Mouse (Mus musculus) midbrain, embryonic 10.5 days (tissue): ENCODE data around the gene Rasip1. TPM values are rescaled to one million over a fixed set of nuclear protein-coding genes. Genes with fewer than 3 reads are reported as not detected.
"Not testable (repeated sequence)": the region's sequence is repeated elsewhere in the genome, so short reads cannot be mapped to it uniquely, and the experiment has no call there.

Source experiments
- DNase-seq: peaks from one replicate; pipeline ENCODE4 v3.0.0-alpha.2; 2017; ENCODE audit warnings: low spot score
- H3K27ac ChIP-seq: fragments of 300-500 bp; sonication (generic); replicated peaks from 2 replicates; pipeline ENCODE4 v1.5.1; 2016; ENCODE audit warnings: mild to moderate bottlenecking
- H3K27me3 ChIP-seq: fragments of 300-500 bp; sonication (generic); 2 replicates; pipeline ENCODE4 v1.6.1; 2016; ENCODE audit warnings: low read depth, mild to moderate bottlenecking; ENCODE audit not compliant: poor library complexity, severe bottlenecking
- H3K36me3 ChIP-seq: fragments of 300-500 bp; sonication (generic); 2 replicates; pipeline ENCODE4 v1.6.1; 2016; ENCODE audit warnings: mild to moderate bottlenecking, moderate library complexity
- H3K4me1 ChIP-seq: fragments of 300-500 bp; sonication (generic); 2 replicates; pipeline ENCODE4 v1.6.1; 2016
- H3K4me3 ChIP-seq: fragments of 300-500 bp; sonication (generic); 2 replicates; pipeline ENCODE4 v1.5.1; 2016; ENCODE audit warnings: mild to moderate bottlenecking, moderate library complexity
- H3K9me3 ChIP-seq: fragments of 300-500 bp; sonication (generic); replicated peaks from 2 replicates; pipeline ENCODE4 v1.6.1; 2016; ENCODE audit warnings: mild to moderate bottlenecking
- WGBS: fragments of 180-500 bp; shearing (Covaris S2); methylation state at CpG from one replicate; pipeline ENCODE4 v1.1.7; 2016; 5-methylcytosine and 5-hydroxymethylcytosine counted together
- polyA plus RNA-seq: library from polyadenylated mRNA; unstranded; fragments of >200 nt; fragmentation: Nextera tagmentation; extraction: Ambion mirVana; gene quantifications from 2 replicates; pipeline ENCODE4 v1.2.1, GENCODE M21; 2016

Rasip1 gene
- polyA plus RNA-seq, 1 experiment from 2014 or later = 4.8 TPM

GRCm38 (mm10) chr7:45641391-45642040, 14.2 kb downstream of the Rasip1 start:
- peak overlapping the region; percentile 24 for H3K27ac ChIP-seq

GRCm38 (mm10) chr7:45642083-45642482, 14.8 kb downstream of the Rasip1 start:
- WGBS = 87% methylated on average over 5 of the region's 5 CpGs
- Histone ChIP-seq H3K27ac (peak overlapping the region; percentile 24; the same call in 1 of the 2 replicates), H3K4me1 (peaks cover 72% of the 10 kb centered on the region)

More at GRCm38 (mm10) chr7:45641391-45642040, 14.2 kb downstream of the Rasip1 start:
- peaks cover 5% of the 10 kb centered on the region for H3K36me3 ChIP-seq
- WGBS = 74% methylated on average over 17 of the region's 17 CpGs
- no peaks in the 10 kb centered on the region for H3K9me3 ChIP-seq
- no peak for DNase-seq
- peaks cover 72% of the 10 kb centered on the region for H3K4me1 ChIP-seq
- H3K27me3 ChIP-seq = peaks cover 29% of the 10 kb centered on the region
- peak overlapping the region; percentile 3; the same call in 1 of the 2 replicates for H3K4me3 ChIP-seq

DNA sequence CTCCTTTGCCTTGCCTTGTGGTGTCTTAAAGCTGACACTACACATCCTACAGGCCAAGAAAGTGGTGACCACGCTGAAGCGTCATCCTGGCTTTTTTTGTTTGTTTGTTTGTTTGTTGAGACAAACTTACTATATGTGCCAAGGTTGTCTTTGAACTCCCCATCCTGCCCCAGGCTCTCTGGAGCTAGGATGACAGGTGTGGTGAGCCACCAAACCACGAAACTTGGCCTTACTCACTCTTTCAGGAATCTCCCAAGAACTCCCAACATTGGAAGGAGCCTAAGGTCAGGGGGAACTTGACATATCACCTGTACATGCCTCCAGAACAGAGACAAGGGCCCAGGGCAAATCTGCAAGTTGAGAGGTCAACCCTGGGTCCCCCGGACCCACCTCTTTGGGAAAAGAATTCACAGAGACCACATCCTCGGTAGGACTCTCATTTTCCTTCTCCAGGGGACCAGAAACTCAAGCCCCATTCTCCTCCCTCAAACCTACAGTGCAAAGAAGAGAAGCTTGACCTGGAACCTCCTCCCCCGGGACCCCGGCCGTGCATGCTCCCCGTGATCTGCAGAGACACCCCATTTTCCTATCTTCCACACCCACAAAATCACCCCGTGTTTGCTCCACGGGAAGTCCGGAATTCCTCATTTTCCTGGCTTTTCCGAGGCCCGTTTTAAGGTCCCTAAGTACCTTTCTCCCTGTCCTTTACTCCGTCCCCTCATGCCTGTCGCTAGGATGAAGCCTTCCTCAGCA, 15.4 kb downstream of the Rasip1 start:
- H3K4me1 ChIP-seq = peaks cover 72% of the 10 kb centered on the region
- H3K27me3 ChIP-seq = peaks cover 33% of the 10 kb centered on the region
- peak overlapping the region; percentile 64 for H3K4me3 ChIP-seq
- DNase-seq = no peak
- H3K9me3 ChIP-seq = no peaks in the 10 kb centered on the region
- H3K36me3 ChIP-seq = no peaks in the 10 kb centered on the region
- peak overlapping the region; percentile 95 for H3K27ac ChIP-seq
- 44% methylated on average over 16 of the region's 16 CpGs for WGBS

More at GRCm38 (mm10) chr7:45642083-45642482, 14.8 kb downstream of the Rasip1 start:
- no peak for DNase-seq
- no peaks in the 10 kb centered on the region for H3K9me3 ChIP-seq
- no peaks in the 10 kb centered on the region for H3K36me3 ChIP-seq
- peaks cover 33% of the 10 kb centered on the region for H3K27me3 ChIP-seq
- peak overlapping the region; percentile 64; the same call in 1 of the 2 replicates for H3K4me3 ChIP-seq

DNA sequence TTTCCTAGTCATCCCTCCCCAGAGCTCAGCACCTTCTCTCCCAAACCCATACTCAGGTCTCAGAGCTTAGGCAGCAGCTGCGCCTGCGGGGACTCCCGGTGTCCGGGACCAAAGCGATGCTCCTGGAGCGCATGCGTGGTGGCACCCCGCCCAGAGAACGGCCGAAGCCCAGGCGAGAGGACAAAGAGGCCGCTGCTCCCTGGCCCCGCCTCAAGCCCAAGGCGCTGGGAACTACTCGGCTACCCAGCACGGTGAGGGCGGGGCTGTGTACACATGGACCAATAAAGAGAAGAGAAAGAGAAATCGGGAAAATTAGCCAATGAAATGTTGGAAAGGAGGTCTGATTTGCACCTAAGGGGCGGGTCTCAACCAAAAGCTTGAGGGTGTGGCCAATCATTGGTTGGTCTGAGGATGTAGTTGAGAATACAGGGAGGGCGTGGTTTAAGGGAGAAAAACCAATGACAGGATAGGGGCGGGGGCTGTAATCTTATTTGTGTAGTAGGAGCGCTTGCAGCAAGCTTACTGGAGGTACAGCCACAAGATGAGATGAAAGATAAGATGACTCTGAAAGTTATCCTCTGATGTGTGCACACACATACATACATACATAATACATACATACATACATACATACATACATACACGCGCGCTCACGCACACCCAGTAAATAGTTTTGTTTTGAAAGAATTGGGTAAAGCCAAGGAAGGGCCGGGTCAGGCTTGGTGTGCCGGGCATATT, 16.3 kb downstream of the Rasip1 start:
- WGBS = 2% methylated on average over 28 of the region's 28 CpGs
- peak overlapping the region; percentile 64 for H3K4me3 ChIP-seq
- no peaks in the 10 kb centered on the region for H3K9me3 ChIP-seq
- no peaks in the 10 kb centered on the region for H3K36me3 ChIP-seq
- H3K4me1 ChIP-seq = peaks cover 62% of the 10 kb centered on the region
- DNase-seq = peak; percentile 99
- peak overlapping the region; percentile 95 for H3K27ac ChIP-seq
- peaks cover 33% of the 10 kb centered on the region for H3K27me3 ChIP-seq

- H3K4me3 ChIP-seq = peak overlapping the region; percentile 64
- peak overlapping the region; percentile 95 for H3K27ac ChIP-seq
- no peaks in the 10 kb centered on the region for H3K36me3 ChIP-seq
- H3K9me3 ChIP-seq = no peaks in the 10 kb centered on the region
- peak; percentile 58 for DNase-seq
- 2% methylated on average over 18 of the region's 18 CpGs for WGBS
- H3K4me1 ChIP-seq = peaks cover 57% of the 10 kb centered on the region
- peaks cover 31% of the 10 kb centered on the region for H3K27me3 ChIP-seq
These were observed 16.9 kb downstream of the Rasip1 start for GRCm38 (mm10) chr7:45644183-45644582.

DNA sequence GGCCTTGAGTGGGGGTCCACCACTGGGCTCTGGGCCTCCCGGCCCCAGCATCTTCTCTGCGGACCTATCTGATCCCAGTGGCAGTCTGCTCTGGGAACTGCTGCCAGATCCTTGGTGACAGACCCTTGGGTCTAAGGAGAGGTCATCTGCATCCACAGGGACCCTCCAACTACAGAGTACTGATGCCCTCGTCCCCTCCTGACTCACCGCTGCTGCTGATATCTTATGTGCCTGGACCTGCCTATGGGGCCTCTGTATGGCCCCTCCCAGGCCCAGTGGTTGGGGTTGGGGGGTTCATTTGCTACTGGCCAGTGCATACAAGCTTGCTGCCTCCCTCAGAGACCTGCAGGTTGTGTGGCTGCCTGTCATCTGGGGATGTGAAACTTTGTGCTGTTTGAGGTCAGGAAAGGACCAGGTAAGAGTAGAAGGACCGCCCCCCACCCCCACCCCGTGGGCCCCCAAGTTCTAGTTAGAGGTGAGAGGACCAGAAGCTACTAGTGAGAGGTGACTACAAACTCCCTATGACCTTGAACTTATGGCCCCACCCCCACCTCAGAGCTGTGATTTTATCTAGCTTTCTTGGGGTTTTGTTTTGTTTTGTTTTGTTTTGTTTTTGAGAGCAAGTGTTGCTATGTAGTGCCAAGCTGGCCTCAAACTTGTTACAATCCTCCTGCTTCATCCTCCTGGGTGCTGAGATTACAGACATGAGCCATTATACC, 17.7 kb downstream of the Rasip1 start:
- Histone ChIP-seq H3K4me1 (peaks cover 49% of the 10 kb centered on the region), H3K27me3 (peaks cover 22% of the 10 kb centered on the region), H3K4me3 (peak overlapping the region; percentile 64), H3K36me3 (no peaks in the 10 kb centered on the region), H3K9me3 (no peaks in the 10 kb centered on the region), H3K27ac (peak overlapping the region; percentile 95)
- WGBS = 68% methylated on average over 6 of the region's 6 CpGs
- DNase-seq = no peak

- H3K36me3 ChIP-seq = no peaks in the 10 kb centered on the region
- peaks cover 44% of the 10 kb centered on the region for H3K4me1 ChIP-seq
- H3K27ac ChIP-seq = no peak overlapping the region
- no peak for DNase-seq
- WGBS = 80% methylated on average over 7 of the region's 7 CpGs
- peaks cover 17% of the 10 kb centered on the region for H3K27me3 ChIP-seq
- no peaks in the 10 kb centered on the region for H3K9me3 ChIP-seq
- H3K4me3 ChIP-seq = no peak overlapping the region
These were observed 18.3 kb downstream of the Rasip1 start for GRCm38 (mm10) chr7:45645591-45645971.

DNA sequence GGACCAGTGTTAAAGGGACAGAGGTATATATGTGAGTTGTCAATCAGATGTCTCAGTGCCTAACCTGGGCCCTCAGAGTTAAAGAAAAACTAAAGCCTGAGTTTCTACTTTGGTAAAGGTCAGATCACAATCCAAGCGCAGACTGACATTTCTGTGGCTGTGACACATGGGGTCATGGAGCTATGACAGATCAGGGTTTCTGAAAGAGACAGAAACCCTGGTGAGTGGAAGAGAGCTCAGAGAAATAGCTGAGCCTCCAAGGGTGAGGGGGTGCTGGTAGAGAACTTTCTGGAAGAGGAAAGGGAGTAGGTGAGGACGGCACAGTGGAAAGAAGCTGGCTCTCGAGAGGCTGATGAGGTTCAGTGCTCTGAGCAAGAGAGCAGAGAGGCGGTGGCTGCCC, 19.4 kb downstream of the Rasip1 start:
- H3K4me3 ChIP-seq = no peak overlapping the region
- peaks cover 37% of the 10 kb centered on the region for H3K4me1 ChIP-seq
- H3K36me3 ChIP-seq = no peaks in the 10 kb centered on the region
- H3K27ac ChIP-seq = no peak overlapping the region
- H3K9me3 ChIP-seq = no peaks in the 10 kb centered on the region
- H3K27me3 ChIP-seq = peaks cover 9% of the 10 kb centered on the region
- no peak for DNase-seq
- WGBS = 76% methylated on average over 4 of the region's 4 CpGs

GRCm38 (mm10) chr7:45649351-45649750, 22.1 kb downstream of the Rasip1 start:
- H3K27me3 ChIP-seq = peaks cover 9% of the 10 kb centered on the region
- H3K4me1 ChIP-seq = peaks cover 17% of the 10 kb centered on the region
- no peak overlapping the region for H3K4me3 ChIP-seq
- WGBS = 84% methylated on average over 8 of the region's 8 CpGs
- no peaks in the 10 kb centered on the region for H3K36me3 ChIP-seq
- H3K27ac ChIP-seq = no peak overlapping the region
- no peak for DNase-seq
- H3K9me3 ChIP-seq = no peaks in the 10 kb centered on the region

DNA sequence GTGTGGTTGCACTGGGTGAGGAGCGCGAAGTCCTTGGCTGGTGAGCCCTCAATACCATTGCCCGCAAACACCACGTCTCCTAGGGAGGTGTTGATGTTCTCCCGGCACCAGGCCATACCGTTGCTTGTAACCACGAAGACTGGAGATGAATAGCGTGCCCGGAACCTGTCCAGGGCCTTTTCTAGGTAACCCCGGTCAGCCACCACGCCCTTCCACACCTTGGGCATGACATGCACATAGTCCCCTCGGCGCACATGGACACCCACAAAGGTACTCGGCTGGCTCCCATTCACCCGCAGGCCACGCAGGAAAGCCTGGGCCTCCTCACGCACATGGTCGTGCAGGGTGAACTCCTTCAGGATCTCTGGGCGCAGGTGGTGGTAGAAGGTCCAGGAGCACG, 23.2 kb downstream of the Rasip1 start:
- not testable (repeated sequence) for H3K27ac ChIP-seq, DNase-seq, H3K9me3 ChIP-seq, H3K27me3 ChIP-seq, H3K4me3 ChIP-seq, H3K36me3 ChIP-seq
- peaks cover 13% of the 10 kb centered on the region for H3K4me1 ChIP-seq
- WGBS = 92% methylated on average over 20 of the region's 20 CpGs

DNA sequence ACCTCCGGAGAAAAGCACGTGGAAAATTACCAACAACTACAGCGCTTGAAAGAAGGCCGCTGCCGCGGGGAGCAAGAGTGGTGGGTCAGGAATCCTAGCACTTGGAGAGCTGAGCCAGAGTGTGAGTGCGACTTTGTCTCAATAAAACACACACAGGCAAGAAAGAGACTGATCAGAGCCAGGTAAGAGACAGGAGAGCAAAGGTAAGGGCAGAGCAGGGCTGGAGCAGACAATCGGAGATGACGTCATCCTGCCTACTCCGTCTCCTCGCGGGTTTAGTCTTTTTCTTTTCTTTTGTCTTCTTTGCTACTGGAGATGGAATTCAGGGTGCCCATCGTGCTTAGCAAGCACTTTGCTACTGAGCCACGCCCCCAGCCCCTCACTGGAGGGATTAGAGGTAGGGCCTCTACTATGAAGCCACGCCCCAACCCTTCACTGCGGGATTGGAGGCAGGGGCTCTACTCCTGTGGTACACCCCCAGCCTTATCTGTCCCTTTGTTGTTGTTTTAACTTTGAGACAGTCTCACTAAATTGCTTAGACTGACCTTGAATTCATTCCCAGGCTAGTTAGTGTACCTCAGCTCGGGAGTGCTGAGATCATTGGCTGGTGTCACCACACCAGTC, 27.2 kb downstream of the Rasip1 start:
- Histone ChIP-seq H3K27me3 (no peaks in the 10 kb centered on the region), H3K36me3 (no peaks in the 10 kb centered on the region), H3K4me3 (peak overlapping the region; percentile 35), H3K9me3 (peaks cover 7% of the 10 kb centered on the region; the same call in 1 of the 2 replicates), H3K27ac (peak overlapping the region; percentile 68), H3K4me1 (peaks cover 8% of the 10 kb centered on the region)
- DNase-seq = no peak
- 28% methylated on average over 17 of the region's 17 CpGs for WGBS
